Mouse (Mus musculus): ENCODE results near the gene Chmp6. TPM values are rescaled to one million over a fixed set of nuclear protein-coding genes. Genes with fewer than 3 reads are reported as not detected.

Chmp6 gene
- 54.7 TPM for polyA plus RNA-seq (2021)

- DNase-seq (ENCODE audit: low read depth, low spot score), result no peak
- TF ChIP-seq CTCF (IDR thresholded peaks at IDR 0.05), result no peak
- H3K27me3 ChIP-seq, result no peaks in the 10 kb centered on the region
- POLR2A ChIA-PET, result interaction anchor here (0.8 to 1.4 kb wide), 4 partner anchors 8 to 78 kb away, joined by 3 to 4 read pairs (median 3); no protein-coding TSS in a partner anchor
- CTCF ChIA-PET, result interaction anchor here (0.6 to 3.3 kb wide), 4 partner anchors 9 to 78 kb away, joined by 3 to 20 read pairs (median 5); no protein-coding TSS in a partner anchor
- in situ Hi-C loops (cut with MboI; ENCODE audit: low pct_unique_long_range_greater_than_20kb), result loop anchor here (10.0 to 25.0 kb wide), 2 partner anchors 81 to 399 kb away; no protein-coding TSS in a partner anchor
- ATAC-seq, result peak; percentile 61
Measured at GRCm38 (mm10) chr11:119913291-119913934, at the start of gene Chmp6. Chmp6 (plus strand) TSS chr11:119913441.

GRCm38 (mm10) chr11:119866837-119867236 lies 46.4 kb upstream of the Chmp6 start:
- no peak for ATAC-seq
- TF ChIP-seq CTCF (IDR thresholded peaks at IDR 0.05), result no peak
- ChIA-PET POLR2A (no interaction called here), CTCF (no interaction called here)
- no peak for DNase-seq (ENCODE audit: low read depth, low spot score)
- H3K27me3 ChIP-seq, result no peaks in the 10 kb centered on the region
- in situ Hi-C loops (cut with MboI; ENCODE audit: low pct_unique_long_range_greater_than_20kb), result no loop called here

GRCm38 (mm10) chr11:119868138-119868537 lies 45.1 kb upstream of the Chmp6 start:
- in situ Hi-C loops (cut with MboI; ENCODE audit: low pct_unique_long_range_greater_than_20kb), result no loop called here
- TF ChIP-seq CTCF (IDR thresholded peaks at IDR 0.05), result no peak
- POLR2A ChIA-PET, result no interaction called here
- no peaks in the 10 kb centered on the region for H3K27me3 ChIP-seq
- ATAC-seq, result no peak
- DNase-seq (ENCODE audit: low read depth, low spot score), result no peak
- CTCF ChIA-PET, result no interaction called here

- POLR2A ChIA-PET, result no interaction called here
- DNase-seq (ENCODE audit: low read depth, low spot score) (no peak), ATAC-seq (no peak)
- H3K27me3 ChIP-seq, result no peaks in the 10 kb centered on the region
- CTCF ChIA-PET, result no interaction called here
- in situ Hi-C loops (cut with MboI; ENCODE audit: low pct_unique_long_range_greater_than_20kb), result no loop called here
- no peak for TF ChIP-seq CTCF (IDR thresholded peaks at IDR 0.05)
Measured at GRCm38 (mm10) chr11:119868556-119868955, 44.7 kb upstream of the Chmp6 start.

- no peak for ATAC-seq
- no peaks in the 10 kb centered on the region for H3K27me3 ChIP-seq
- ChIA-PET POLR2A (no interaction called here), CTCF (no interaction called here)
- TF ChIP-seq CTCF (IDR thresholded peaks at IDR 0.05), result no peak
- in situ Hi-C loops (cut with MboI; ENCODE audit: low pct_unique_long_range_greater_than_20kb), result no loop called here
- no peak for DNase-seq (ENCODE audit: low read depth, low spot score)
Measured at GRCm38 (mm10) chr11:119871141-119871540, 42.1 kb upstream of the Chmp6 start.

GRCm38 (mm10) chr11:119873643-119874042 lies 39.6 kb upstream of the Chmp6 start:
- DNase-seq (ENCODE audit: low read depth, low spot score) (no peak), ATAC-seq (no peak)
- ChIA-PET POLR2A (interaction anchor here (1.3 kb wide), 1 partner anchor 17 kb away, joined by 4 read pairs; no protein-coding TSS in a partner anchor), CTCF (no interaction called here)
- in situ Hi-C loops (cut with MboI; ENCODE audit: low pct_unique_long_range_greater_than_20kb), result no loop called here
- no peaks in the 10 kb centered on the region for H3K27me3 ChIP-seq
- TF ChIP-seq CTCF (IDR thresholded peaks at IDR 0.05), result no peak

- POLR2A ChIA-PET, result no interaction called here
- in situ Hi-C loops (cut with MboI; ENCODE audit: low pct_unique_long_range_greater_than_20kb), result no loop called here
Measured at GRCm38 (mm10) chr11:119874841-119875240, 38.4 kb upstream of the Chmp6 start.

GRCm38 (mm10) chr11:119875685-119876084 lies 37.6 kb upstream of the Chmp6 start:
- H3K27me3 ChIP-seq, result no peaks in the 10 kb centered on the region
- no peak for DNase-seq (ENCODE audit: low read depth, low spot score)
- in situ Hi-C loops (cut with MboI; ENCODE audit: low pct_unique_long_range_greater_than_20kb), result no loop called here
- TF ChIP-seq CTCF (IDR thresholded peaks at IDR 0.05), result no peak
- ChIA-PET POLR2A (no interaction called here), CTCF (interaction anchor here (1.5 kb wide), 1 partner anchor 29 kb away, joined by 5 read pairs; no protein-coding TSS in a partner anchor)
- ATAC-seq, result no peak

More at GRCm38 (mm10) chr11:119874841-119875240, 38.4 kb upstream of the Chmp6 start:
- ATAC-seq (no peak), DNase-seq (ENCODE audit: low read depth, low spot score) (no peak)
- CTCF ChIA-PET, result interaction anchor here (1.5 kb wide), 1 partner anchor 30 kb away, joined by 5 read pairs; no protein-coding TSS in a partner anchor
- no peaks in the 10 kb centered on the region for H3K27me3 ChIP-seq
- no peak for TF ChIP-seq CTCF (IDR thresholded peaks at IDR 0.05)

- ChIA-PET CTCF (no interaction called here), POLR2A (no interaction called here)
- no peak for TF ChIP-seq CTCF (IDR thresholded peaks at IDR 0.05)
- no peak for DNase-seq (ENCODE audit: low read depth, low spot score)
- in situ Hi-C loops (cut with MboI; ENCODE audit: low pct_unique_long_range_greater_than_20kb), result no loop called here
- no peak for ATAC-seq
- no peaks in the 10 kb centered on the region for H3K27me3 ChIP-seq
Measured at GRCm38 (mm10) chr11:119877124-119877523, 36.1 kb upstream of the Chmp6 start.

GRCm38 (mm10) chr11:119879573-119879972 lies 33.7 kb upstream of the Chmp6 start:
- no peak for ATAC-seq
- in situ Hi-C loops (cut with MboI; ENCODE audit: low pct_unique_long_range_greater_than_20kb), result no loop called here
- POLR2A ChIA-PET, result no interaction called here
- H3K27me3 ChIP-seq, result no peaks in the 10 kb centered on the region
- CTCF ChIA-PET, result interaction anchor here (1.1 kb wide), 1 partner anchor 10 kb away, joined by 3 read pairs; no protein-coding TSS in a partner anchor
- no peak for TF ChIP-seq CTCF (IDR thresholded peaks at IDR 0.05)
- no peak for DNase-seq (ENCODE audit: low read depth, low spot score)

GRCm38 (mm10) chr11:119883646-119884045 lies 29.6 kb upstream of the Chmp6 start:
- CTCF ChIA-PET, result no interaction called here
- in situ Hi-C loops (cut with MboI; ENCODE audit: low pct_unique_long_range_greater_than_20kb), result no loop called here

More at GRCm38 (mm10) chr11:119883646-119884045, 29.6 kb upstream of the Chmp6 start:
- no peak for ATAC-seq
- DNase-seq (ENCODE audit: low read depth, low spot score), result no peak
- no peak for TF ChIP-seq CTCF (IDR thresholded peaks at IDR 0.05)
- POLR2A ChIA-PET, result no interaction called here
- no peaks in the 10 kb centered on the region for H3K27me3 ChIP-seq
